Mouse (Mus musculus): ENCODE results near the gene Txlna.

GRCm38 (mm10) chr4:129585773-129586172 lies 55.1 kb downstream of the Txlna start:
- TF ChIP-seq POLR2A (IDR thresholded peaks at IDR 0.05; ENCODE audit: borderline replicate concordance, insufficient read depth, low read length) = no peak
- TF ChIP-seq CTCF (IDR thresholded peaks at IDR 0.05; ENCODE audit: borderline replicate concordance, insufficient read depth, low read depth, low read length) = no peak
